8 mouse cellular contexts compared by ENCODE assay signal in the genomic region with DNA sequence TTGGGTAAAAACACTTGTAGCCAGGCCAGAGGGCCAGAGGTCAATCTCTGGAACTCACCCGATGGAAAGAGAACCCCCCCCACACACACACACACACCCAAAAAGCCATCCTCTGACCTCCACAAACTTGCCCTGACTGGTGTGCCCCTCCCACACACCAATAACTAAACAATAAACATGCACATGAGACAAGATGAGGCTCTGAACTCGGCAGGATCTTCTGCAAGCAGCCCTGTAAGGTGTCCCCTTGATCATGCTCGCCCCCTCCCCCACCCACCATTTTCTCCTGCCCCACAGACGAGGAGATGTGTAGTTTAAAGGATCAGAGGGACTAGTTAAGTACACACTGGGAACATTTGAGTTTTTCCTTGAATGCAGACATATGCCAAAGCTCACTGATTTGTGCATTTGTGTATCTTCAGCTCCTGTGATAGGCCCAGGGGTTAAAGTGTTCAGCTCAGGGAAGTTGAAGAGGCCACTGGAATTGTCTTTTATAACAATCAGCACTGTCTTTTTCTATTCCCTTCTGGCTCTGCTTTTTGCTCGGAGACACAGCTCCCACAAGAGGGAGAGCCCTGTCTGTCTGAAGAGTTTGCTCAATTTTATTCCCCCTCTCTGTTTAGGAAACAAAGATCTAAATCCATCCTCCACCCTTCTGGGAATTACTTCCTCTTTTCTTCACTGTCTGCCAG. TPM values are rescaled to one million over a fixed set of nuclear protein-coding genes. Genes with fewer than 3 reads are reported as not detected.
DNase-seq lines count a peak whose midpoint lies in the region; ATAC-seq and TF ChIP-seq lines count a peak whose summit lies in the region.

No protein-coding gene starts in this region.

- ATAC-seq in embryonic facial prominence, embryonic 12.5 days (ENCODE audit: insufficient number of reproducible peaks, insufficient read depth, low FRiP score, low TSS enrichment) = no peak
- peak; percentile 11; the same call in 1 of the 2 replicates for ATAC-seq in hindbrain, embryonic 14.5 days (ENCODE audit: low FRiP score)
- peak; percentile 17; the same call in 1 of the 2 replicates for ATAC-seq in midbrain, postnatal 0 days (ENCODE audit: low FRiP score)

- H3K4me3 ChIP-seq in embryonic facial prominence, embryonic 12.5 days = no peak overlapping the region
- no peak overlapping the region for H3K4me3 ChIP-seq in hindbrain, embryonic 14.5 days (replicated peaks; ENCODE audit: low read length)
- H3K4me3 ChIP-seq in midbrain, postnatal 0 days (ENCODE audit: low read depth, low read length) = no peak overlapping the region

- peak overlapping the region; percentile 86 for H3K27ac ChIP-seq in embryonic facial prominence, embryonic 12.5 days
- peak overlapping the region; percentile 71 for H3K27ac ChIP-seq in hindbrain, embryonic 14.5 days
- peak overlapping the region; percentile 69 for H3K27ac ChIP-seq in midbrain, postnatal 0 days (ENCODE audit: low read depth, low read length)

- H3K9me3 ChIP-seq in embryonic facial prominence, embryonic 12.5 days = no peaks in the 10 kb centered on the region
- H3K9me3 ChIP-seq in hindbrain, embryonic 14.5 days (ENCODE audit: control insufficient read depth, low read length) = no peaks in the 10 kb centered on the region
- no peaks in the 10 kb centered on the region for H3K9me3 ChIP-seq in midbrain, postnatal 0 days (ENCODE audit: low read length)

- no peak for TF ChIP-seq CTCF in midbrain, postnatal 0 days (IDR thresholded peaks at IDR 0.05)

- no peaks in the 10 kb centered on the region for H3K27me3 ChIP-seq in embryonic facial prominence, embryonic 12.5 days
- no peaks in the 10 kb centered on the region for H3K27me3 ChIP-seq in hindbrain, embryonic 14.5 days (ENCODE audit: control insufficient read depth, insufficient read depth, low read length)
- no peaks in the 10 kb centered on the region for H3K27me3 ChIP-seq in midbrain, postnatal 0 days (ENCODE audit: insufficient read depth, low read length)

- peak overlapping the region; percentile 26; the same call in 1 of the 2 replicates for H3K4me2 ChIP-seq in embryonic facial prominence, embryonic 12.5 days (replicated peaks)
- peak overlapping the region; percentile 30 for H3K4me2 ChIP-seq in hindbrain, embryonic 14.5 days (replicated peaks)
- no peak overlapping the region; the same call in 1 of the 2 replicates for H3K4me2 ChIP-seq in midbrain, postnatal 0 days (ENCODE audit: low read depth, low read length, poor library complexity, severe bottlenecking)

- DNase-seq in kidney, postnatal 4 days = peak; percentile 35 to 36
- no peak for DNase-seq in kidney, postnatal 36 days
- DNase-seq in hindbrain, embryonic 14.5 days (ENCODE audit: low spot score) = no peak
- DNase-seq in midbrain, postnatal 0 days (ENCODE audit: low spot score) = no peak
- no peak for DNase-seq in left cerebral cortex, adult 8-10 months (ENCODE audit: low spot score in 2 of 2)
- DNase-seq in right cerebral cortex, adult 18-20 months = no peak
- no peak for DNase-seq in right cerebral cortex, postnatal 14 days

- WGBS in embryonic facial prominence, embryonic 12.5 days = 31% methylated on average over 5 of the region's 5 CpGs
- 28% methylated on average over 5 of the region's 5 CpGs for WGBS in hindbrain, embryonic 14.5 days
- 22% methylated on average over 5 of the region's 5 CpGs for WGBS in midbrain, postnatal 0 days

- peaks cover 39% of the 10 kb centered on the region for H3K4me1 ChIP-seq in embryonic facial prominence, embryonic 12.5 days
- H3K4me1 ChIP-seq in hindbrain, embryonic 14.5 days (replicated peaks; ENCODE audit: control insufficient read depth, insufficient read depth, low read length) = peaks cover 25% of the 10 kb centered on the region
- peaks cover 2% of the 10 kb centered on the region; the same call in 1 of the 2 replicates for H3K4me1 ChIP-seq in midbrain, postnatal 0 days (ENCODE audit: insufficient read depth, low read length)

- H3K36me3 ChIP-seq in embryonic facial prominence, embryonic 12.5 days = peaks cover 45% of the 10 kb centered on the region
- H3K36me3 ChIP-seq in hindbrain, embryonic 14.5 days (replicated peaks; ENCODE audit: control insufficient read depth, insufficient read depth) = no peaks in the 10 kb centered on the region; the same call in 1 of the 2 replicates
- no peaks in the 10 kb centered on the region for H3K36me3 ChIP-seq in midbrain, postnatal 0 days (ENCODE audit: insufficient read depth, low read length)

- H3K9ac ChIP-seq in embryonic facial prominence, embryonic 12.5 days = no peak overlapping the region
- no peak overlapping the region for H3K9ac ChIP-seq in hindbrain, embryonic 14.5 days
- no peak overlapping the region for H3K9ac ChIP-seq in midbrain, postnatal 0 days (replicated peaks; ENCODE audit: low read length, poor library complexity, severe bottlenecking)

RNA-seq across cellular contexts. Expression of gene Fstl1, which starts 37.2 kb away (rescaled TPM):
- polyA plus RNA-seq in embryonic facial prominence, embryonic 12.5 days (2016; fragmentation: Nextera tagmentation; extraction: Ambion mirVana) = 512 and 537 TPM in 2 replicates
- 111 and 126 TPM in 2 replicates for polyA plus RNA-seq in hindbrain, embryonic 14.5 days (2014; fragmentation: Nextera tagmentation; extraction: Ambion mirVana)
- total RNA-seq in midbrain, postnatal 0 days (2014; rRNA removed) = 51.6 and 72.1 TPM in 2 replicates
- polyA plus RNA-seq in midbrain, postnatal 0 days (2015; fragmentation: Nextera tagmentation; extraction: Ambion mirVana) = 56.3 and 58.8 TPM in 2 replicates
- total RNA-seq in left cerebral cortex, adult 8-10 months (2022) = 10 to 100 TPM; 31.0 to 39.0 (median 36.1) TPM

RNA-seq across cellular contexts. Expression of gene Gm36028, which starts 47.1 kb away (rescaled TPM):
- 0.24 and 0.28 TPM in 2 replicates for polyA plus RNA-seq in embryonic facial prominence, embryonic 12.5 days (2016; fragmentation: Nextera tagmentation; extraction: Ambion mirVana)
- polyA plus RNA-seq in hindbrain, embryonic 14.5 days (2014; fragmentation: Nextera tagmentation; extraction: Ambion mirVana) = not detected in 2 replicates
- not detected in 2 replicates for total RNA-seq in midbrain, postnatal 0 days (2014; rRNA removed)
- 0.19 TPM in 1 of 2 replicates, not detected in the other for polyA plus RNA-seq in midbrain, postnatal 0 days (2015; fragmentation: Nextera tagmentation; extraction: Ambion mirVana)
- under 1 TPM in 1 of 4 experiments, not detected in 3; 0.30 TPM for total RNA-seq in left cerebral cortex, adult 8-10 months (2022)

RNA-seq across cellular contexts. Expression of gene Lrrc58, which starts 54.4 kb away (rescaled TPM):
- 62.2 and 65.7 TPM in 2 replicates for polyA plus RNA-seq in embryonic facial prominence, embryonic 12.5 days (2016; fragmentation: Nextera tagmentation; extraction: Ambion mirVana)
- polyA plus RNA-seq in hindbrain, embryonic 14.5 days (2014; fragmentation: Nextera tagmentation; extraction: Ambion mirVana) = 57.1 and 59.9 TPM in 2 replicates
- 88.2 and 106 TPM in 2 replicates for total RNA-seq in midbrain, postnatal 0 days (2014; rRNA removed)
- polyA plus RNA-seq in midbrain, postnatal 0 days (2015; fragmentation: Nextera tagmentation; extraction: Ambion mirVana) = 40.7 and 46.1 TPM in 2 replicates
- total RNA-seq in left cerebral cortex, adult 8-10 months (2022) = 10 to 100 TPM; 90.5 to 97.5 (median 93.5) TPM

Comparison
In these comparisons a context has a peak if more than half of its experiments do, and no peak if none do; other contexts are left out.
1. DNase-seq: peak in kidney, postnatal 4 days (2 of 2); none in kidney, postnatal 36 days (0 of 2), hindbrain, embryonic 14.5 days (single experiment), midbrain, postnatal 0 days (single experiment), left cerebral cortex, adult 8-10 months (0 of 2), right cerebral cortex, adult 18-20 months (single experiment) and right cerebral cortex, postnatal 14 days (single experiment).
2. Peak in every context shown above with its lines, with median percentiles within 50 percentile points of each other: H3K27ac ChIP-seq.